Mouse (Mus musculus): ENCODE results near the gene Ano1.

- TF ChIP-seq CTCF (IDR thresholded peaks at IDR 0.05; ENCODE audit: low read depth), result no peak
- no peak for TF ChIP-seq EP300 (IDR thresholded peaks at IDR 0.05; ENCODE audit: low read depth)
Measured at GRCm38 (mm10) chr7:144571598-144571997, 180.2 kb downstream of the Ano1 start.

Data from liver, embryonic 14.5 days (tissue).